Mouse (Mus musculus): ENCODE data around the gene Stra8.

Stra8 gene

GRCm38 (mm10) chr6:34903851-34904250 is 16.1 kb upstream of the Stra8 start:
- no peak for DNase-seq

- DNase-seq: no peak
Observed at GRCm38 (mm10) chr6:34904361-34904760, 15.6 kb upstream of the Stra8 start.

- DNase-seq: no peak
Observed at GRCm38 (mm10) chr6:34906125-34906524, 13.8 kb upstream of the Stra8 start.

- peak; percentile 82 for DNase-seq
Observed at GRCm38 (mm10) chr6:34906661-34907060, 13.3 kb upstream of the Stra8 start.

- DNase-seq: peak; percentile 50
Observed at GRCm38 (mm10) chr6:34907121-34907614, 12.8 kb upstream of the Stra8 start.

- no peak for DNase-seq
Observed at GRCm38 (mm10) chr6:34907696-34908260, 12.2 kb upstream of the Stra8 start.

GRCm38 (mm10) chr6:34909631-34910345 is 10.2 kb upstream of the Stra8 start:
- DNase-seq: no peak

- DNase-seq: peak; percentile 97
Observed at GRCm38 (mm10) chr6:34910371-34911219, 9.4 kb upstream of the Stra8 start, which contains the start of gene Wdr91. Wdr91 (minus strand) TSS chr6:34910876.

GRCm38 (mm10) chr6:34913341-34914040 is 6.5 kb upstream of the Stra8 start:
- DNase-seq: no peak

- DNase-seq: no peak
Observed at GRCm38 (mm10) chr6:34914462-34914861, 5.5 kb upstream of the Stra8 start.

GRCm38 (mm10) chr6:34919146-34919545 is 817 bp upstream of the Stra8 start:
- DNase-seq: no peak

GRCm38 (mm10) chr6:34920631-34921030 is 668 bp downstream of the Stra8 start:
- DNase-seq: no peak

- peak; percentile 73 for DNase-seq
Observed at GRCm38 (mm10) chr6:34921941-34922340, 2.0 kb downstream of the Stra8 start.

GRCm38 (mm10) chr6:34927156-34927555 is 7.2 kb downstream of the Stra8 start:
- peak; percentile 77 for DNase-seq

- DNase-seq: no peak
Observed at GRCm38 (mm10) chr6:34927594-34927993, 7.6 kb downstream of the Stra8 start.

GRCm38 (mm10) chr6:34932633-34933032 is 12.7 kb downstream of the Stra8 start:
- DNase-seq: no peak

GRCm38 (mm10) chr6:34936743-34937142 is 16.8 kb downstream of the Stra8 start:
- DNase-seq: no peak

- no peak for DNase-seq
Observed at GRCm38 (mm10) chr6:34938280-34938928, 18.4 kb downstream of the Stra8 start.

- DNase-seq: no peak
Observed at GRCm38 (mm10) chr6:34938929-34939325, 19.0 kb downstream of the Stra8 start.

GRCm38 (mm10) chr6:34939451-34939850 is 19.5 kb downstream of the Stra8 start:
- DNase-seq: no peak

GRCm38 (mm10) chr6:34941496-34941895 is 21.5 kb downstream of the Stra8 start:
- DNase-seq: no peak

- no peak for DNase-seq
Observed at GRCm38 (mm10) chr6:34942446-34942845, 22.5 kb downstream of the Stra8 start.
